Mouse (Mus musculus): ENCODE results near the gene Rbfox1.

GRCm38 (mm10) chr16:7060864-7061263 is 1175.7 kb downstream of the Rbfox1 start:
- TF ChIP-seq CTCF (IDR thresholded peaks at IDR 0.05) (no peak), POLR2A (IDR thresholded peaks at IDR 0.05; ENCODE audit: insufficient read depth, low read depth, low read length) (no peak)
